Mouse (Mus musculus) embryonic stem cell, embryonic (primary cell): ENCODE data around the gene Sept10.

ENCODE experiments used
- CTCF ChIA-PET, 4 experiments: fragments of 300-600 bp in 2 of 4; fragments of 350-600 bp in 2 of 4; sonication (Branson Sonifier 250); formaldehyde crosslinking; loops; one replicate each; lab custom pipeline; 2022; ENCODE audit warnings: inconsistent platforms in 2 of 4; lab: Charles Lee
- POLR2A ChIA-PET, 4 experiments: fragments of 300-600 bp in 2 of 4; fragments of 350-600 bp in 2 of 4; sonication (Branson Sonifier 250); formaldehyde crosslinking; loops; one replicate each; lab custom pipeline; 2022; ENCODE audit warnings: antibody characterized with exemption in 4 of 4, inconsistent platforms in 1 of 4; lab: Charles Lee

Sept10 gene

DNA sequence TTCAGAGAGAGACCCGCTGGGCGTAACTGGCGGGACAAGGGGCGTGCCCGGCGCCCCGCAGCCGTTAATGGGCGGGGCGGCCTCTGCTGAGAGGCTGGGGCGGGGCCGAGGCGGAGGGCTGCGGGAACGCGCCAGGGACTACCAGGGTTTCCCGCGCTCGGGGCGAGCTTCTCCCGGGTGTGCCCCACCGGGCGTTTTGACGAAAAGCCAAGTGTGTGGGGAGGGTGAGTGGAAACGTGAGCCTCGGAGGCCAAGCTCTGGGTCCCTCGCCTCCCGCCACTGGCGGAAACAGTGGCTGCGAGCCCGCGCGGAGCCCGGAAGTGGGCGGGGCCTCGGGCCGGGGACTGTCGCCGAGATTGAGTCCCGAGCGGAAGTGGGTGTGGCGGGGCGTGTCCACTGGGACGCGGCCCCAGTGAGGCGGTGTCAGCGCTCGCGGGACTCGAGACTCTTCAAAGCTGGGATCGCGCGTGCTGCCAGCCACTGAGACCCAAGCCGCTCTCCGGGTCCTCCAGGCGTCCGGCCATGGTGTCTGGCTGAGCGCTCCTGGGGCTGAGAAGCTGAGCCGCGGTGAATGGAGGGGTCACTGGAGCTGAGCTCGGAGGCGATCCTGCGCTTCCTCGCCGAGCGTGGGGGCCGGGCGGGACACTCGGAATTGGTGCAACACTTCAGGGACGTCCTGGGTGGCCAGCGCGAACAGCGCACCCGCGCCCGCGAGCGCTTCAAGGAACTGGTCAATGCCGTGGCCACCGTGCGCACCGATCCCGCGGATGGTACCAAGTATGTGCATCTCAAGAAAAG, at the start of gene Sept10, which contains the start of gene Sowahc:
TSS of gene Sept10 (minus strand) at position 375 of the 798 bp plus-strand sequence.
TSS of gene Sowahc (plus strand) at position 481 of the 798 bp plus-strand sequence.
- CTCF ChIA-PET, result interaction anchor here in 3 of 4 experiments (0.6 to 2.2 kb wide), 7 partner anchors 55 to 409 kb away, joined by 3 to 5 read pairs (median 4); partner anchors contain the start of gene P4ha1 (in 2 of the 3)
- POLR2A ChIA-PET, result interaction anchor here in 3 of 4 experiments (0.6 to 3.6 kb wide), 50 partner anchors 8 to 966 kb away, joined by 3 to 18 read pairs (median 4); partner anchors contain the start of genes P4ha1 (in 3 of the 3), Anapc16 (in 2 of the 3), Ascc1 (in 2 of the 3) and Gcc2 (in 1 of the 3)

DNA sequence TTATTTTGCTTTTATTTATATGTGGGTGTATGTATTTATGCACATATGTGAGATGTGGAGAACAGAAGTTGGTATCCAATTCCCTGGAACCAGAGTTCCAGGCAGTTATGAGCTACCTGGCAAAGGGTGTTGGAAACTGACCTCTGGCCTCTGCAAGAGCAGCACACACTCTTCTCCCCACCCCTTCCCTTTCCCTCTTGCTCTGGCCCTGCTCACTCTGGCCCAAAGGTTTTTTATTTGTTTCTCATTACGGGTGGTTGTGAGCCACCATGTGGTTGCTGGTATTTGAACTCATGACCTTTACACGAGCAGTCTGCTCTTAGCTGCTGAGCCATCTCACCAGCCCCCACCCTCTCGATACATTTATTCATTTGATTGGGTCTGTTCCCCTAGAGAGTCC, 47.1 kb upstream of the Sept10 start:
- CTCF ChIA-PET, result interaction anchor here in 1 of 4 experiments (0.7 kb wide), 1 partner anchor 155 kb away, joined by 9 read pairs; no protein-coding TSS in a partner anchor
- POLR2A ChIA-PET, result interaction anchor here in 1 of 4 experiments (0.8 to 1.5 kb wide), 2 partner anchors 54 to 754 kb away, joined by 4 to 5 read pairs; partner anchors contain the start of gene P4ha1

DNA sequence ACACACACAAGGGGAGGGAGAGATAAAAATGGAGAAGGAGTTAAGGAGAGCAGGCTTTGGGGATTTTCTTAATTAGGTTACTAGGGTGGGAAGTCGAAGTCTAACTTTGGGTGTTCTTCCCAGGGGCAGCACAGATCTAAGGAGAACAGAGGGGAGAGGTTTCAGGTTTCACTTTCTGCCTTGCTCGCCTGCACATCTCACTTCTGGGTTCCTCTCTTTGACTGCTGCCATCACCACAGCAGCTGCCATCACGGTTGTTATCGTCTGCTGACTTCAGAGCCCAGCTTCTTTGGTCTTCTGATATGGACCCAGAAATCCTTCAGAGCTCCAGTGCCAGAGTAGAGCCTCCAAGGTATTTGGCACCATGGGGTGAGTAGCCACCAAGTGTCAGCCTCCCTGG, 46.5 kb upstream of the Sept10 start:
- ChIA-PET POLR2A (interaction anchor here in 1 of 4 experiments (1.0 to 1.5 kb wide), 2 partner anchors 8 to 55 kb away, joined by 3 to 4 read pairs; partner anchors contain the start of gene P4ha1), CTCF (interaction anchor here in 1 of 4 experiments (1.8 kb wide), 1 partner anchor 21 kb away, joined by 4 read pairs; no protein-coding TSS in a partner anchor)

GRCm38 (mm10) chr10:59267275-59267674, 45.6 kb upstream of the Sept10 start:
- ChIA-PET CTCF (interaction anchor here in 1 of 4 experiments (1.8 kb wide), 1 partner anchor 22 kb away, joined by 4 read pairs; no protein-coding TSS in a partner anchor), POLR2A (interaction anchor here in 1 of 4 experiments (0.5 to 1.0 kb wide), 2 partner anchors 9 to 403 kb away, joined by 3 read pairs; no protein-coding TSS in a partner anchor)

DNA sequence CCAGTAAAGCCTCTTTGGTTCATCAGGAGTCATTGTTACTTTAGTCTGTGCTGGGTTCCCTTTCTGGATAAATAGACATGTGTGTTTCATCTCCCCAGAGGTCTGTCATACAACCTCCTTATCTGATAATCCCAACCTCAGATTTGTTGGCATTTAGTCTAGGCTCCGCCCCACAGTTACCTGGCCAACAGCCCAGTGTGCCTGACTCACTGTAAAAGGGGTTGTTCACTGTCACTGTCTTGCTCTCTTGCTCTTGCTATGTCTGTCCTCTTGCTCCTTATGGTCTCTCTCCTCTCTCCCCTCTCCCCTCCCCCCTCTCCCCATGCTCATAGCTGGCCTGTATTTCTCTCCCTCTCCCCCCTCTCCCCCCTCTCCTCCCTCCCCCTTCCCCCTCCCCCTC, 44.5 kb upstream of the Sept10 start:
- CTCF ChIA-PET, result no interaction called here
- POLR2A ChIA-PET, result interaction anchor here in 1 of 4 experiments (0.7 kb wide), 1 partner anchor 882 kb away, joined by 3 read pairs; no protein-coding TSS in a partner anchor

DNA sequence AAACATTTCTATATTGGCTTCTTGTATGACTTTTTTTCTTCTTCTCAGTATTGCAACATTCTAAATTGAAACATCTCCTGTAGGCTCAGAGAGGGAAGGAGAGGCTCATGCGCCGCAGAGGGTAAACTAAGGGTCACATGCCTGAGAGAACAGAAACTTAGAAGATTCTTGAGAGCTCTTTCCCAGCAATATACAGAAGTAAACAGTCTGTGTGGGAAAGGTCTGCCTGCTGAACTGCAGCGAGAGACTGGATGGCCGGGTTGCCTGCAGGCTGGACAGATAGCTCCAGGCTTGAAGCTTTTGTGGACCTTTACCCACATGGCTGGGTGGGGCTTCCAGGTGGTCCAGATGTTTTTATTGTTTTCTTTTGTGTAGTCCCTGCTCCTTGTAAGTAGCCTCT, 44.0 kb upstream of the Sept10 start:
- ChIA-PET POLR2A (interaction anchor here in 1 of 4 experiments (1.7 kb wide), 1 partner anchor 44 kb away, joined by 4 read pairs; the partner anchor contains the start of genes Sept10 and Sowahc), CTCF (no interaction called here)

- POLR2A ChIA-PET, result interaction anchor here in 1 of 4 experiments (1.7 kb wide), 1 partner anchor 43 kb away, joined by 4 read pairs; the partner anchor contains the start of genes Sept10 and Sowahc
- CTCF ChIA-PET, result no interaction called here
These were observed 43.4 kb upstream of the Sept10 start for GRCm38 (mm10) chr10:59265067-59265466.

DNA sequence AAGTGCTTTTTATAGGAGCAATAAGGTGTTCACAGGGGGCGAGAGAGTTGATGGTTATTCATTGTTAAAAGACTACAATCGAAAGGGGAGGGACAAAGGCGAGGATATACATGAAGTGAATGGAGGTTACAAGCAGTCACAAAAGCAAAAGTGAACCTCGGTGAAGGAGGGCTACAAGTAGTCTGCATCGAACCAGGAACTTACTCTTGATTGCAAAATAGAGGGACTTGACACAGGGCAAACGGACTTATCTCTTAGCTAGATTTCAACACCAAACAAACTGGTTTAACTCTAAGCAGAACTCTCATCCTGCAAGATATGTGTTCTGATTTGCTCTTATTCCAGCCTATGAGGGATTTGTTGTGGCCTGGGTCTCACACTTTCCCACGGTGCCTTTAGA, 41.3 kb upstream of the Sept10 start:
- POLR2A ChIA-PET, result no interaction called here
- CTCF ChIA-PET, result no interaction called here

GRCm38 (mm10) chr10:59262021-59262420, 40.4 kb upstream of the Sept10 start:
- ChIA-PET POLR2A (no interaction called here), CTCF (no interaction called here)

GRCm38 (mm10) chr10:59261603-59262002, 40.0 kb upstream of the Sept10 start:
- ChIA-PET CTCF (no interaction called here), POLR2A (no interaction called here)

GRCm38 (mm10) chr10:59259572-59259971, 37.9 kb upstream of the Sept10 start:
- ChIA-PET POLR2A (no interaction called here), CTCF (no interaction called here)

- CTCF ChIA-PET, result interaction anchor here in 1 of 4 experiments (0.6 kb wide), 1 partner anchor 709 kb away, joined by 3 read pairs; no protein-coding TSS in a partner anchor
- POLR2A ChIA-PET, result no interaction called here
These were observed 34.9 kb upstream of the Sept10 start for GRCm38 (mm10) chr10:59256533-59256932.

DNA sequence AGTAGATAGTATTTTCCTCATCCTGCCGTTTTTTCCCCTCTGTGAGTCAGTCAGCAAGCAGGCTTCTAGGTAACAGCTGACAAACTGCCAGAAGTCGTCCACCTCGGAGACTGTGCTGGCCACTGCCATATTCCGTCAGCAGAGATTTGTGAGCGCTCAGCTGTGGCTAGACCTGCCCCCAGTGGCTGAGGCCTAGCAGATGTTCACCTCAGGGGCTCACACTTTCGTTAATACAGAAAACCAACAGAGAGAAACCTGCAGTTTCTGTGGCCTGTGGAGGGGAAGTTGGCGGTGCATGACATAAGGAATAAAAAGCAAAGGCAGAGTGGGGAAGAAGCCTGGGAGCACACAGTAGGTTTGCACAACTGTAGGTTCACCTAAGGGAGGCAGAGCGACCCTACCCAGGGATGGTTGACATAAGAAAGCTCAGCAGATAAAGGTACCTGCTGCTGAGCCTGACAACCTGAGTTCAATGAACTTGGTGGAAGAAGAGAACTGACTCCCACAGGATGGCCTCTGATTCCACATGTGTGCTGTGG, 32.0 kb upstream of the Sept10 start:
- POLR2A ChIA-PET, result no interaction called here
- CTCF ChIA-PET, result no interaction called here

DNA sequence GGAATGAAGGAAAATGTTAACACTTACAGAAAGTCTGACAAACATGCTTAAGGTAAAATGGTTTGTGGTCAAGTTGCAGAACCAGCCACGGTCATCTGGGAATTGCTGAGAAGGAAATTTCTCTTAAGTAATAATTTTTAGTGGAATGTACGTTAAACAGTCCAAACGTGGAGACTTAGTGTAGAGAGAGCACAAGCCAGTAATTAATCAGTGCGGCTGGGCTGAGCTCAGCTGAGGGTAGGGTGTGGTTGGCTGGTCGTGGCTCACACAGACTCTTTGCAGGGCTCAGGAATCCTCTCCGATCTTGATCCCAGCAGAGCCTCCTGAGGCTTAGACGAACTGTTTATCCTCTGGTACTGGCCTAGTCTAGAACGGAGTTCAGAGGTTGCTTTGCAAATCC, 30.7 kb upstream of the Sept10 start:
- CTCF ChIA-PET, result interaction anchor here in 1 of 4 experiments (0.6 kb wide), 1 partner anchor 35 kb away, joined by 3 read pairs; no protein-coding TSS in a partner anchor
- POLR2A ChIA-PET, result no interaction called here

DNA sequence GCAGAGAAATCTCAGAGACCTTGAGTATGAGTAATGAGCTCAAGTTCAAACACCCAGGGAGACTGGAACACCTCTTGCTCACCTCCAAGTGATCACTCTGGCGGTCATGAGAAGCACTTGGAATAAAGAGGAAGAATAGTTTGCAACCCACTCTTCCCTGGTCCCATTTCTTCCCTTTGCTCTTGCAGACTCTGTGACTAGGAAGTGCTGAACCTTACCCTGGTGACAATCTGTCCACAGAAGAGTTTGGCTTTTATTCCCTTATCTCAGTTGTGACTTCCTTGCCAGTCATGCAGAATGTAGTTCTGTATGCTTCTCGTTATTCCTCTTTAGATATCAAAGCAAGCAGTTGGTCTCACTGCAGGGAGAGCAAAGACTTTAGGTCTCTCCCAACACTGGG, 30.3 kb upstream of the Sept10 start:
- CTCF ChIA-PET, result interaction anchor here in 1 of 4 experiments (0.6 kb wide), 1 partner anchor 36 kb away, joined by 3 read pairs; no protein-coding TSS in a partner anchor
- POLR2A ChIA-PET, result interaction anchor here in 2 of 4 experiments (0.6 to 0.7 kb wide), 3 partner anchors 35 to 95 kb away, joined by 3 to 5 read pairs (median 5); no protein-coding TSS in a partner anchor

GRCm38 (mm10) chr10:59250679-59251078, 29.0 kb upstream of the Sept10 start:
- POLR2A ChIA-PET, result interaction anchor here in 1 of 4 experiments (0.9 kb wide), 1 partner anchor 29 kb away, joined by 3 read pairs; the partner anchor contains the start of genes Sept10 and Sowahc
- CTCF ChIA-PET, result no interaction called here

GRCm38 (mm10) chr10:59249531-59249930, 27.9 kb upstream of the Sept10 start:
- ChIA-PET CTCF (no interaction called here), POLR2A (no interaction called here)

DNA sequence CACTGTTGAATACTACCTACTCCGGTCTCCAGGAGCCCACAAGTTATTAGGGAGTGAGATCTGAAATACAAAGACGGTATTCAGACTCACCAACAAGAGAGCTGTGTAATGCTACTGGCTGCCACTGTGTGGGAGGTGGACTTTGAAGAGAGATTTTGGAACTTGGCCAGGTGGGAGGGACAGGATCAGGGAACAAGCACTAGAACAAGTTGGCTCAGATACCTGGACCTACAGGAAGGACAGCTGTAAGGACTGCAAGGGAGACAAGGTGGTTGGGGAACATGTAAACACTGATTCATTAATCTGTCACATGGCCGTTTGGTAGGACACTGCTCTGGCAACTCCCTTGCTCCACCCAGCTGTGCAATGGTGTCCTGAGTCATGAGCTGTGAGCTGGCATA, 19.5 kb upstream of the Sept10 start:
- ChIA-PET POLR2A (no interaction called here), CTCF (no interaction called here)

GRCm38 (mm10) chr10:59237757-59238156, 16.1 kb upstream of the Sept10 start:
- CTCF ChIA-PET, result no interaction called here
- POLR2A ChIA-PET, result interaction anchor here in 2 of 4 experiments (1.0 to 1.7 kb wide), 4 partner anchors 11 to 16 kb away, joined by 3 to 7 read pairs (median 4); partner anchors contain the start of genes Sept10 (in 2 of the 2) and Sowahc (in 2 of the 2)
